Mouse (Mus musculus) brain, embryonic 14.5 days (tissue): ENCODE results near the gene Hnrnph2.

Experiments
- CTCF ChIP-seq: fragments of 200-500 bp; IDR thresholded peaks from 2 replicates; pipeline ENCODE4 v1.5.1; 2012; ENCODE audit warnings: inconsistent platforms, mild to moderate bottlenecking, moderate library complexity, borderline replicate concordance; ENCODE audit not compliant: insufficient read depth, insufficient read length; ENCODE audit errors: extremely low read depth
- POLR2A ChIP-seq: fragments of 200-500 bp; IDR thresholded peaks from 2 replicates; pipeline ENCODE4 v1.6.1; 2012; ENCODE audit warnings: mild to moderate bottlenecking, inconsistent platforms, borderline replicate concordance; ENCODE audit not compliant: poor library complexity, insufficient read depth, insufficient read length, severe bottlenecking; ENCODE audit errors: extremely low read depth

GRCm38 (mm10) chrX:134621685-134622084 is 20.7 kb downstream of the Hnrnph2 start:
- TF ChIP-seq CTCF (no peak), POLR2A (no peak)
